Comparison of ENCODE assay signal across 8 mouse cellular contexts in genomic region chr7:19363881-19364280, GRCm38 (mm10). TPM values are rescaled to one million over a fixed set of nuclear protein-coding genes. Genes with fewer than 3 reads are reported as not detected.
A peak's percentile ranks its signal among the peaks of the same experiment; 100 is the strongest.
DNase-seq lines count a peak whose midpoint lies in the region; ATAC-seq and TF ChIP-seq lines count a peak whose summit lies in the region.

No protein-coding gene starts in this region.

- peak; percentile 92 for TF ChIP-seq CTCF in G1E (IDR thresholded peaks at IDR 0.05; ENCODE audit: low read depth, low read length)

- no peak overlapping the region for H3K4me3 ChIP-seq in forebrain, embryonic 11.5 days (ENCODE audit: low read depth, low read length)
- no peak overlapping the region for H3K4me3 ChIP-seq in forebrain, embryonic 16.5 days (replicated peaks; ENCODE audit: low read length)
- no peak overlapping the region; the same call in 1 of the 2 replicates for H3K4me3 ChIP-seq in G1E (ENCODE audit: low read depth, low read length)

- H3K27ac ChIP-seq in forebrain, embryonic 11.5 days (ENCODE audit: low read depth, low read length) = no peak overlapping the region
- no peak overlapping the region for H3K27ac ChIP-seq in forebrain, embryonic 16.5 days (ENCODE audit: low read length)

- H3K27me3 ChIP-seq in forebrain, embryonic 11.5 days (ENCODE audit: control insufficient read depth, insufficient read depth, low read length) = peaks cover under 1% of the 10 kb centered on the region; the same call in 1 of the 2 replicates
- no peaks in the 10 kb centered on the region; the same call in 1 of the 2 replicates for H3K27me3 ChIP-seq in forebrain, embryonic 16.5 days (replicated peaks; ENCODE audit: control insufficient read depth, insufficient read depth, low read length)
- no peaks in the 10 kb centered on the region for H3K27me3 ChIP-seq in G1E (ENCODE audit: insufficient read depth, low read length)

- no peak overlapping the region for H3K9ac ChIP-seq in forebrain, embryonic 11.5 days (ENCODE audit: low read length)
- no peak overlapping the region; the same call in 1 of the 2 replicates for H3K9ac ChIP-seq in forebrain, embryonic 16.5 days (replicated peaks; ENCODE audit: low read depth, low read length)

- no peak overlapping the region for H3K4me2 ChIP-seq in forebrain, embryonic 11.5 days (ENCODE audit: low read depth, low read length, severe bottlenecking)
- H3K4me2 ChIP-seq in forebrain, embryonic 16.5 days (ENCODE audit: low read length) = no peak overlapping the region

- 3% methylated on average over 18 of the region's 18 CpGs for WGBS in forebrain, embryonic 11.5 days
- 2% methylated on average over 18 of the region's 18 CpGs for WGBS in forebrain, embryonic 16.5 days

- no peaks in the 10 kb centered on the region for H3K36me3 ChIP-seq in forebrain, embryonic 11.5 days (ENCODE audit: control insufficient read depth, insufficient read depth, low read length)
- no peaks in the 10 kb centered on the region for H3K36me3 ChIP-seq in forebrain, embryonic 16.5 days (ENCODE audit: control insufficient read depth, insufficient read depth)
- H3K36me3 ChIP-seq in G1E (replicated peaks) = peaks cover 43% of the 10 kb centered on the region

- no peaks in the 10 kb centered on the region for H3K9me3 ChIP-seq in forebrain, embryonic 11.5 days (ENCODE audit: control insufficient read depth, low read length)
- H3K9me3 ChIP-seq in forebrain, embryonic 16.5 days (ENCODE audit: control insufficient read depth, low read length) = no peaks in the 10 kb centered on the region
- no peaks in the 10 kb centered on the region for H3K9me3 ChIP-seq in G1E (replicated peaks)

- DNase-seq in forebrain, embryonic 11.5 days (ENCODE audit: low spot score) = peak; percentile 85
- DNase-seq in G1E (ENCODE audit: low spot score) = peak; percentile 35
- peak; percentile 81 for DNase-seq in cerebellum, adult 9-10 months
- DNase-seq in heart, adult 9 months (ENCODE audit: low spot score in 2 of 2) = peak; percentile 64 to 79
- peak; percentile 85 to 88 for DNase-seq in kidney, postnatal 25 days
- DNase-seq in testis, postnatal 14 days (ENCODE audit: low spot score) = peak; percentile 75

- H3K4me1 ChIP-seq in forebrain, embryonic 11.5 days (replicated peaks; ENCODE audit: control insufficient read depth, insufficient read depth, low read length) = peaks cover 11% of the 10 kb centered on the region; the same call in 1 of the 2 replicates
- H3K4me1 ChIP-seq in forebrain, embryonic 16.5 days (replicated peaks; ENCODE audit: control insufficient read depth, insufficient read depth, low read length) = peaks cover 20% of the 10 kb centered on the region
- peaks cover 56% of the 10 kb centered on the region for H3K4me1 ChIP-seq in G1E (ENCODE audit: insufficient read depth, low read depth, low read length)

- ATAC-seq in forebrain, embryonic 11.5 days (replicated peaks; ENCODE audit: low FRiP score) = no peak
- no peak for ATAC-seq in forebrain, embryonic 16.5 days
- ATAC-seq in G1E (ENCODE audit: extremely low read depth, insufficient number of reproducible peaks, low FRiP score, poor library complexity, severe bottlenecking) = no peak
- ATAC-seq in megakaryocyte progenitor cell, adult 5-6 weeks (replicated peaks; ENCODE audit: poor library complexity) = peak; percentile 42

RNA-seq across cellular contexts. Expression of gene Ppp1r13l, which starts 4.3 kb away (rescaled TPM):
- polyA plus RNA-seq in forebrain, embryonic 11.5 days (2014; fragmentation: Nextera tagmentation; extraction: Ambion mirVana) = 5.8 and 6.4 TPM in 2 replicates
- 3.0 and 3.6 TPM in 2 replicates for polyA plus RNA-seq in forebrain, embryonic 16.5 days (2015; fragmentation: Nextera tagmentation; extraction: Ambion mirVana)
- total RNA-seq in G1E (2014; fragmentation: Nextera tagmentation) (8.5 and 15.2 TPM in 2 replicates), G1E (2017) (0.93 and 1.1 TPM in 2 replicates)
- polyA plus RNA-seq in G1E (2012) = 32.9 and 38.0 TPM in 2 replicates
- 6.3 and 7.2 TPM in 2 replicates for total RNA-seq in megakaryocyte progenitor cell, adult 5-6 weeks (2015)
- total RNA-seq in megakaryocyte progenitor cell, adult 5-6 weeks (2017) = 0.74 and 1.2 TPM in 2 replicates

RNA-seq across cellular contexts. Expression of gene Cd3eap, which starts 4.6 kb away (rescaled TPM):
- polyA plus RNA-seq in forebrain, embryonic 11.5 days (2014; fragmentation: Nextera tagmentation; extraction: Ambion mirVana) = 23.2 and 24.0 TPM in 2 replicates
- polyA plus RNA-seq in forebrain, embryonic 16.5 days (2015; fragmentation: Nextera tagmentation; extraction: Ambion mirVana) = 23.1 and 26.4 TPM in 2 replicates
- total RNA-seq in G1E (2014; fragmentation: Nextera tagmentation) (9.3 and 10.8 TPM in 2 replicates), G1E (2017) (22.3 and 25.6 TPM in 2 replicates)
- 56.2 and 57.8 TPM in 2 replicates for polyA plus RNA-seq in G1E (2012)
- total RNA-seq in megakaryocyte progenitor cell, adult 5-6 weeks (2015) = 11.1 and 13.6 TPM in 2 replicates
- 24.8 and 27.4 TPM in 2 replicates for total RNA-seq in megakaryocyte progenitor cell, adult 5-6 weeks (2017)

RNA-seq across cellular contexts. Expression of gene Ercc2, which starts 17.9 kb away (rescaled TPM):
- polyA plus RNA-seq in forebrain, embryonic 11.5 days (2014; fragmentation: Nextera tagmentation; extraction: Ambion mirVana) = 18.2 and 25.2 TPM in 2 replicates
- polyA plus RNA-seq in forebrain, embryonic 16.5 days (2015; fragmentation: Nextera tagmentation; extraction: Ambion mirVana) = 25.3 and 28.5 TPM in 2 replicates
- total RNA-seq in G1E (2014; fragmentation: Nextera tagmentation) (17.2 and 18.4 TPM in 2 replicates), G1E (2017) (14.8 and 20.2 TPM in 2 replicates)
- 36.0 and 40.6 TPM in 2 replicates for polyA plus RNA-seq in G1E (2012)
- total RNA-seq in megakaryocyte progenitor cell, adult 5-6 weeks (2015) = 10.7 and 11.2 TPM in 2 replicates
- total RNA-seq in megakaryocyte progenitor cell, adult 5-6 weeks (2017) = 26.5 and 31.6 TPM in 2 replicates

RNA-seq across cellular contexts. Expression of gene Ercc1, which starts 19.3 kb away (rescaled TPM):
- polyA plus RNA-seq in forebrain, embryonic 11.5 days (2014; fragmentation: Nextera tagmentation; extraction: Ambion mirVana) = 94.4 and 100 TPM in 2 replicates
- polyA plus RNA-seq in forebrain, embryonic 16.5 days (2015; fragmentation: Nextera tagmentation; extraction: Ambion mirVana) = 79.3 and 85.9 TPM in 2 replicates
- total RNA-seq in G1E (2014; fragmentation: Nextera tagmentation) (26.9 and 39.9 TPM in 2 replicates), G1E (2017) (29.7 and 50.1 TPM in 2 replicates)
- polyA plus RNA-seq in G1E (2012) = 97.7 and 105 TPM in 2 replicates
- total RNA-seq in megakaryocyte progenitor cell, adult 5-6 weeks (2015) = 26.5 and 32.3 TPM in 2 replicates
- total RNA-seq in megakaryocyte progenitor cell, adult 5-6 weeks (2017) = 24.4 and 29.8 TPM in 2 replicates

RNA-seq across cellular contexts. Expression of gene Klc3, which starts 40.0 kb away (rescaled TPM):
- polyA plus RNA-seq in forebrain, embryonic 11.5 days (2014; fragmentation: Nextera tagmentation; extraction: Ambion mirVana) = 2.0 and 2.8 TPM in 2 replicates
- 2.2 and 2.5 TPM in 2 replicates for polyA plus RNA-seq in forebrain, embryonic 16.5 days (2015; fragmentation: Nextera tagmentation; extraction: Ambion mirVana)
- total RNA-seq in G1E (2014; fragmentation: Nextera tagmentation) (not detected in 2 replicates), G1E (2017) (0.11 TPM in 1 of 2 replicates, not detected in the other)
- polyA plus RNA-seq in G1E (2012) = 0.69 and 0.84 TPM in 2 replicates
- total RNA-seq in megakaryocyte progenitor cell, adult 5-6 weeks (2015) = not detected in 2 replicates
- total RNA-seq in megakaryocyte progenitor cell, adult 5-6 weeks (2017) = 0.10 TPM in 1 of 2 replicates, not detected in the other

Comparison
In these comparisons a context has a peak if more than half of its experiments do, and no peak if none do; other contexts are left out.
1. DNase-seq: peak in every context shown above with its lines; median percentile 86 in kidney, postnatal 25 days; 85 in forebrain, embryonic 11.5 days; 81 in cerebellum, adult 9-10 months; 75 in testis, postnatal 14 days; 72 in heart, adult 9 months; 35 in G1E.